Mouse (Mus musculus): ENCODE measurements around the gene Tgif1. TPM values are rescaled to one million over a fixed set of nuclear protein-coding genes. Genes with fewer than 3 reads are reported as not detected.

Gene Tgif1
- polyA plus RNA-seq (2017; shearing (Covaris generic)): 1,092 TPM

DNA sequence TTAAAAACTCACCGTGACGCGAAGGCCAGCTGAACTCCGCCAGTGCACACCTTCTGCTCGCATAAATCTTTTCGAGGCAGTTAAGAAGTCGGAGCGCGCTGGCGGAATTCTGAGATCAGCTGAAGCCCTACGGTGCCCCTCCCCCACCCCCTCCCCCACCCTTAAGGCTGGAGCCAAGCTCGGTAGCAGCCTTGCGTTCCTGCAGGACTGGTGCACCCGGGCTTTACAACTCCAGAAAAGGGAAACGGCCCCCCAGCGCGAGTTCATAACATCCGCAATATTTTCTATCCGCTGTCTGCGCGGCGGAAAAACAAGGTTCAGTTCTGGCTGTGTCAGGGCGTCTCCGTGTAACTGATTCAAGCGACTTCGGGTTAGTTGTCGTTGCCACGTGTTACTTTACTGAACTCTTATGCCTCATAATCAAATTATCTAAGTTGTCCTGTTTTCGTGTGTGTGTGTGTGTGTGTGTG is at the start of gene Tgif1:
TSS of gene Tgif1 (minus strand) at position 111 of the 470 bp plus-strand sequence.

Other genes starting within 250 kb of the Tgif1 start
- 1.3 TPM for gene Myom1, start 149.1 kb upstream of the Tgif1 start, polyA plus RNA-seq (2017; shearing (Covaris generic))
- 867 TPM for gene Myl12a, start 149.3 kb upstream of the Tgif1 start, polyA plus RNA-seq (2017; shearing (Covaris generic))

Measured in effector memory CD4-positive, alpha-beta T cell, adult 5 months (primary cell).